Mouse (Mus musculus) limb, embryonic 11.5 days (tissue): ENCODE data around the gene Alad. TPM values are rescaled to one million over a fixed set of nuclear protein-coding genes. Genes with fewer than 3 reads are reported as not detected.
A peak's percentile ranks its signal among the peaks of the same experiment; 100 is the strongest.
"Not testable (repeated sequence)": the region's sequence is repeated elsewhere in the genome, so short reads cannot be mapped to it uniquely, and the experiment has no call there.

Experiments
- ATAC-seq: fragments of 200-750 bp; cut with Nextera tagmentation; 2 replicates; pipeline ENCODE4 v1.8.0; 2017; ENCODE audit warnings: low read depth; ENCODE audit not compliant: insufficient number of reproducible peaks, low FRiP score, low TSS enrichment
- DNase-seq: peaks from one replicate; pipeline ENCODE4 v3.0.0-alpha.2; 2015; ENCODE audit warnings: low spot score
- H3K27ac ChIP-seq: fragments of 300-500 bp; sonication (generic); replicated peaks from 2 replicates; pipeline ENCODE4 v1.5.1; 2014; ENCODE audit warnings: low read depth, mild to moderate bottlenecking, low read length
- H3K27me3 ChIP-seq: fragments of 300-500 bp; sonication (generic); 2 replicates; pipeline ENCODE4 v1.6.1; 2014; ENCODE audit warnings: mild to moderate bottlenecking, low read length, mixed read lengths; ENCODE audit not compliant: control insufficient read depth, insufficient read depth
- H3K36me3 ChIP-seq: fragments of 300-500 bp; sonication (generic); 2 replicates; pipeline ENCODE4 v1.6.1; 2014; ENCODE audit warnings: mild to moderate bottlenecking, low read length, moderate library complexity, mixed read lengths; ENCODE audit not compliant: control insufficient read depth, insufficient read depth
- H3K4me1 ChIP-seq: fragments of 300-500 bp; sonication (generic); 2 replicates; pipeline ENCODE4 v1.6.1; 2014; ENCODE audit warnings: low read length, mixed read lengths; ENCODE audit not compliant: control insufficient read depth, insufficient read depth
- H3K4me2 ChIP-seq: fragments of 300-500 bp; sonication (generic); 2 replicates; pipeline ENCODE4 v1.6.1; 2014; ENCODE audit warnings: low read depth, mild to moderate bottlenecking, moderate library complexity; ENCODE audit not compliant: severe bottlenecking
- H3K4me3 ChIP-seq: fragments of 300-500 bp; sonication (generic); 2 replicates; pipeline ENCODE4 v1.5.1; 2014; ENCODE audit warnings: low read depth, low read length
- H3K9ac ChIP-seq: fragments of 300-500 bp; sonication (generic); 2 replicates; pipeline ENCODE4 v1.6.1; 2014; ENCODE audit warnings: mild to moderate bottlenecking, low read length
- H3K9me3 ChIP-seq: fragments of 300-500 bp; sonication (generic); 2 replicates; pipeline ENCODE4 v1.6.1; 2016; ENCODE audit warnings: low read length; ENCODE audit not compliant: control insufficient read depth
- WGBS: fragments of 180-500 bp; shearing (Covaris S2); extraction: QIAGEN DNeasy Blood & Tissue Kit; methylation state at CpG from one replicate; pipeline ENCODE4 v1.1.7; 2014; 5-methylcytosine and 5-hydroxymethylcytosine counted together
- polyA plus RNA-seq: library from polyadenylated mRNA; unstranded; fragments of >200 nt; fragmentation: Nextera tagmentation; extraction: Ambion mirVana; gene quantifications from 2 replicates; pipeline ENCODE4 v1.2.1, GENCODE M21; 2014

The Alad gene
- polyA plus RNA-seq, 1 experiment from 2014 or later = 95.9 TPM

GRCm38 (mm10) chr4:62479593-62479936 lies 40.2 kb downstream of the Alad start:
- H3K9me3 ChIP-seq, H3K36me3 ChIP-seq, H3K4me1 ChIP-seq, ATAC-seq, DNase-seq, H3K27ac ChIP-seq, H3K9ac ChIP-seq: not testable (repeated sequence)
- H3K4me2 ChIP-seq = peak overlapping the region; percentile 71
- peaks cover 16% of the 10 kb centered on the region for H3K27me3 ChIP-seq
- peak overlapping the region; percentile 42 for H3K4me3 ChIP-seq
- 14% methylated on average over 11 of the region's 11 CpGs for WGBS

GRCm38 (mm10) chr4:62477542-62478244 lies 42.0 kb downstream of the Alad start:
- Histone ChIP-seq H3K36me3 (no peaks in the 10 kb centered on the region), H3K4me3 (no peak overlapping the region), H3K4me1 (peaks cover 4% of the 10 kb centered on the region; the same call in 1 of the 2 replicates), H3K27me3 (peaks cover 16% of the 10 kb centered on the region), H3K9me3 (no peaks in the 10 kb centered on the region), H3K4me2 (no peak overlapping the region), H3K9ac (no peak overlapping the region), H3K27ac (no peak overlapping the region)
- ATAC-seq (no peak), DNase-seq (no peak)
- 83% methylated on average over 6 of the region's 6 CpGs for WGBS

GRCm38 (mm10) chr4:62475793-62476192 lies 43.9 kb downstream of the Alad start:
- no peaks in the 10 kb centered on the region for H3K9me3 ChIP-seq
- H3K27me3 ChIP-seq = peaks cover 12% of the 10 kb centered on the region
- ATAC-seq (no peak), DNase-seq (no peak)
- H3K36me3 ChIP-seq = no peaks in the 10 kb centered on the region
- no peak overlapping the region for H3K9ac ChIP-seq
- WGBS = 87% methylated on average over 6 of the region's 6 CpGs
- no peak overlapping the region for H3K27ac ChIP-seq
- H3K4me3 ChIP-seq = no peak overlapping the region
- no peak overlapping the region for H3K4me2 ChIP-seq
- H3K4me1 ChIP-seq = peaks cover 4% of the 10 kb centered on the region; the same call in 1 of the 2 replicates

DNA sequence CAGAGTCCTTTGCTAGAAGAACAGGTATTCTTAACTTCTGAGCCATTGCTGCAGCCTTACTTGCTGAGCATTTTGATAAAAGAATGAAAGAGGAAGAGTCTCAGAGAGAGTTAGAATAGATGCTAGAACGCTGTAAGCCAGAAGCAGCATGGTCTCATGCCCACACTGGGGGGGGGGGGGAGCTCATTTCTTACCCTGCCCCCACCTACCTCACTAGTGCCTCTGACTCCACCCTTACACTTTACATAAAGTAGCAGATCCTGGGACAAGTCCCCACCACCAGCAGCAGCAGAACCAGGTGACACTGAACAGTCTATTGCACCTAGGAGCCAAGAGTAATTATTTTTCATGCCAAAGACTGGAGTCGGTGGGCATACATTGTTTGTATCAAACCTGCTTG lies 44.6 kb downstream of the Alad start:
- peaks cover 4% of the 10 kb centered on the region; the same call in 1 of the 2 replicates for H3K4me1 ChIP-seq
- DNase-seq (no peak), ATAC-seq (no peak)
- H3K27ac ChIP-seq = no peak overlapping the region
- no peaks in the 10 kb centered on the region for H3K9me3 ChIP-seq
- H3K4me2 ChIP-seq = no peak overlapping the region
- H3K36me3 ChIP-seq = no peaks in the 10 kb centered on the region
- no peak overlapping the region for H3K4me3 ChIP-seq
- H3K9ac ChIP-seq = no peak overlapping the region
- WGBS = 86% methylated on average over 2 of the region's 2 CpGs
- H3K27me3 ChIP-seq = peaks cover 5% of the 10 kb centered on the region

GRCm38 (mm10) chr4:62472071-62472470 lies 47.6 kb downstream of the Alad start:
- ATAC-seq = no peak
- Histone ChIP-seq H3K9me3 (no peaks in the 10 kb centered on the region), H3K4me2 (no peak overlapping the region), H3K36me3 (no peaks in the 10 kb centered on the region), H3K4me1 (no peaks in the 10 kb centered on the region), H3K27ac (no peak overlapping the region), H3K9ac (no peak overlapping the region), H3K27me3 (no peaks in the 10 kb centered on the region), H3K4me3 (no peak overlapping the region)
- 92% methylated on average over 2 of the region's 2 CpGs for WGBS
- DNase-seq = no peak

- Histone ChIP-seq H3K4me2 (peak within 1 kb of the TSS; percentile 67), H3K4me3 (peak within 1 kb of the TSS; percentile 50), H3K9me3 (no peaks in the 10 kb centered on the region), H3K27ac (no peak within 1 kb of the TSS), H3K4me1 (no peaks in the 10 kb centered on the region), H3K36me3 (no peaks in the 10 kb centered on the region), H3K9ac (peak within 1 kb of the TSS; percentile 47), H3K27me3 (no peaks in the 10 kb centered on the region)
- peak; percentile 88 for DNase-seq
- peak; percentile 82; the same call in 1 of the 2 replicates for ATAC-seq
- 1% methylated on average over 30 of the region's 30 CpGs for WGBS
Measured at GRCm38 (mm10) chr4:62470598-62471051, 49.1 kb downstream of the Alad start, which contains the start of gene Wdr31. Gene Wdr31 (minus strand): TSS chr4:62470896.

GRCm38 (mm10) chr4:62468158-62468557 lies 51.6 kb downstream of the Alad start:
- Histone ChIP-seq H3K27me3 (no peaks in the 10 kb centered on the region), H3K9ac (no peak overlapping the region), H3K36me3 (no peaks in the 10 kb centered on the region), H3K4me3 (no peak overlapping the region), H3K4me1 (no peaks in the 10 kb centered on the region), H3K4me2 (no peak overlapping the region), H3K27ac (no peak overlapping the region), H3K9me3 (no peaks in the 10 kb centered on the region)
- DNase-seq (no peak), ATAC-seq (no peak)
- WGBS = 94% methylated on average over 1 of the region's 1 CpGs

DNA sequence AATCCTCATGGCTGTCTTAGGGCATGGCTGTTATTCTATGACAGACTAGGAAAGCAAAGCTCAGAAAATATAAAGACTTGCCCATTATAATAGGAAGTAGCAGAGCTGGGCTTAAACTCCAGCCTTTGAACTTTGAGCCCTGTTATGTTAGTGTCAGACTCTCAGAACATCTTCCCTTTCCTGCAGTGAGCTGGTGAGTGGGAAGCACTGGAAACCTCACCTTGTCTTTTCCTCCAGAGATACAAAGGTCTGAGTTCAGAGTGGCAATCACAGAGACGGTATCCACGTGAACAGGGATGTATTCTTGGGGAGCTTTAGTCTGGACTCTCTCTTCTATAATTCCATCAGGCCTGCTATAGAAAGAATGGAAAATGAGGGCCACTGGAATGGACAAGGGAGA lies 56.6 kb downstream of the Alad start:
- 91% methylated on average over 2 of the region's 2 CpGs for WGBS
- DNase-seq (no peak), ATAC-seq (no peak)

GRCm38 (mm10) chr4:62460348-62460747 lies 59.4 kb downstream of the Alad start:
- no peak overlapping the region for H3K27ac ChIP-seq
- DNase-seq (no peak), ATAC-seq (no peak)
- no peaks in the 10 kb centered on the region for H3K9me3 ChIP-seq
- H3K4me1 ChIP-seq = no peaks in the 10 kb centered on the region
- H3K4me2 ChIP-seq = no peak overlapping the region
- H3K9ac ChIP-seq = no peak overlapping the region
- H3K27me3 ChIP-seq = no peaks in the 10 kb centered on the region
- no peak overlapping the region for H3K4me3 ChIP-seq
- 92% methylated on average over 8 of the region's 8 CpGs for WGBS
- no peaks in the 10 kb centered on the region for H3K36me3 ChIP-seq

More for the DNA sequence above, 56.6 kb downstream of the Alad start:
- no peak overlapping the region for H3K27ac ChIP-seq
- no peaks in the 10 kb centered on the region for H3K27me3 ChIP-seq
- no peak overlapping the region for H3K9ac ChIP-seq
- H3K4me2 ChIP-seq = no peak overlapping the region
- H3K4me1 ChIP-seq = no peaks in the 10 kb centered on the region
- no peak overlapping the region for H3K4me3 ChIP-seq
- H3K9me3 ChIP-seq = no peaks in the 10 kb centered on the region
- no peaks in the 10 kb centered on the region for H3K36me3 ChIP-seq
